Mouse (Mus musculus) liver, embryonic 14.5 days (tissue): ENCODE measurements around the gene Abcg2.

Source experiments
- CTCF ChIP-seq: IDR thresholded peaks from 2 replicates; pipeline ENCODE4 v1.5.1; 2016; ENCODE audit warnings: antibody characterized with exemption, low read depth, control low read depth
- EP300 ChIP-seq: IDR thresholded peaks from 2 replicates; pipeline ENCODE4 v1.6.1; 2016; ENCODE audit warnings: antibody characterized with exemption, low read depth

DNA sequence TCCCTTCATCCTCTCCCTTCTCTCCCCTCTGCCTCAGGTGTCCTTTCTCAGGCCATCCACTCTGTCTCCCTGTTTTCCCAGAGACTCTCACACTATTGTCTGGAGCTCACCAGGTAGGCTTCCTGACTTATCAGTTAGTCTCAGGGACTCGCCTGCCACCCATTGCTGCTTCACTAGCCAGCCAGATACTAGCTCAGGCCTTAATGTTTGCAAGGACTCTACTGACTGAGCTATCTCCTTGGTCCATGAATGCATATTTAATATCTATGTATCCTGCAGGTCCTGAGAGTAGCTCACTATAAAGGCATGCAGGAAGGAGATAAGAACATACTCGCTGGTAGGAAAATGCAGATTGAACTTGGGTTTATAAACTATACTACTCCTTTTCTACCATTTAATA is 57.9 kb downstream of the Abcg2 start:
- TF ChIP-seq CTCF (no peak), EP300 (peak; percentile 100)
